Mouse (Mus musculus) kidney, embryonic 14.5 days (tissue): ENCODE results near the gene Rbm14. TPM values are rescaled to one million over a fixed set of nuclear protein-coding genes. Genes with fewer than 3 reads are reported as not detected.

Experiments
- ATAC-seq: fragments of 200-750 bp; cut with Nextera tagmentation; 2 replicates; pipeline ENCODE4 v1.8.0; 2017; ENCODE audit warnings: moderate number of reproducible peaks, mild to moderate bottlenecking, moderate TSS enrichment, moderate library complexity; ENCODE audit not compliant: low FRiP score, low TSS enrichment
- H3K27ac ChIP-seq: fragments of 300-500 bp; sonication (generic); 2 replicates; pipeline ENCODE4 v1.5.1; 2014; ENCODE audit warnings: low read depth, mild to moderate bottlenecking, low read length, moderate library complexity, mixed read lengths
- H3K27me3 ChIP-seq: fragments of 300-500 bp; sonication (generic); 2 replicates; pipeline ENCODE4 v1.6.1; 2014; ENCODE audit warnings: mild to moderate bottlenecking, low read length; ENCODE audit not compliant: control insufficient read depth, insufficient read depth
- H3K36me3 ChIP-seq: fragments of 300-500 bp; sonication (generic); 2 replicates; pipeline ENCODE4 v1.6.1; 2014; ENCODE audit warnings: low read length, mixed read lengths; ENCODE audit not compliant: control insufficient read depth, insufficient read depth
- H3K4me1 ChIP-seq: fragments of 300-500 bp; sonication (generic); 2 replicates; pipeline ENCODE4 v1.6.1; 2014; ENCODE audit warnings: low read length, mixed read lengths; ENCODE audit not compliant: control insufficient read depth, insufficient read depth
- H3K4me2 ChIP-seq: fragments of 300-500 bp; sonication (generic); replicated peaks from 2 replicates; pipeline ENCODE4 v1.6.1; 2014; ENCODE audit warnings: low read depth, mild to moderate bottlenecking, low read length
- H3K4me3 ChIP-seq: fragments of 300-500 bp; sonication (generic); 2 replicates; pipeline ENCODE4 v1.5.1; 2014; ENCODE audit warnings: mild to moderate bottlenecking, low read length
- H3K9ac ChIP-seq: fragments of 300-500 bp; sonication (generic); 2 replicates; pipeline ENCODE4 v1.6.1; 2014; ENCODE audit warnings: low read depth, mild to moderate bottlenecking, low read length, moderate library complexity
- H3K9me3 ChIP-seq: fragments of 300-500 bp; sonication (generic); 2 replicates; pipeline ENCODE4 v1.6.1; 2016; ENCODE audit warnings: low read length; ENCODE audit not compliant: control insufficient read depth
- WGBS: fragments of 180-500 bp; shearing (Covaris S2); extraction: QIAGEN DNeasy Blood & Tissue Kit; methylation state at CpG from one replicate; pipeline ENCODE4 v1.1.7; 2014; 5-methylcytosine and 5-hydroxymethylcytosine counted together
- polyA plus RNA-seq: library from polyadenylated mRNA; unstranded; fragments of >200 nt; fragmentation: Nextera tagmentation; extraction: Ambion mirVana; gene quantifications from 2 replicates; pipeline ENCODE4 v1.2.1, GENCODE M21; 2014

Gene Rbm14
- polyA plus RNA-seq, result 71.4 and 102 TPM in 2 replicates

- no peaks in the 10 kb centered on the region for H3K9me3 ChIP-seq
- H3K36me3 ChIP-seq, result no peaks in the 10 kb centered on the region
- peak within 1 kb of the TSS; percentile 90 for H3K9ac ChIP-seq
- peak; percentile 99 for ATAC-seq
- peaks cover 21% of the 10 kb centered on the region for H3K4me1 ChIP-seq
- peak within 1 kb of the TSS; percentile 77 for H3K4me2 ChIP-seq
- H3K27me3 ChIP-seq, result no peaks in the 10 kb centered on the region
- H3K4me3 ChIP-seq, result peak within 1 kb of the TSS; percentile 96
- under 1% methylated on average over 82 of the region's 83 CpGs for WGBS
- peak within 1 kb of the TSS; percentile 94 for H3K27ac ChIP-seq
Measured at GRCm38 (mm10) chr19:4811063-4811908, at the start of gene Rbm14, which contains the start of gene Gm21992. Gene Rbm14, minus strand, starts transcription at chr19:4811634. Gene Gm21992, minus strand, starts transcription at chr19:4811612.

GRCm38 (mm10) chr19:4859081-4859480, 47.6 kb upstream of the Rbm14 start:
- no peak for ATAC-seq
- H3K27ac ChIP-seq, result no peak overlapping the region

GRCm38 (mm10) chr19:4855951-4856350, 44.5 kb upstream of the Rbm14 start:
- peak overlapping the region; percentile 82; the same call in 1 of the 2 replicates for H3K4me2 ChIP-seq
- 77% methylated on average over 4 of the region's 4 CpGs for WGBS

More at GRCm38 (mm10) chr19:4859081-4859480, 47.6 kb upstream of the Rbm14 start:
- Histone ChIP-seq H3K36me3 (no peaks in the 10 kb centered on the region), H3K27me3 (no peaks in the 10 kb centered on the region), H3K9ac (no peak overlapping the region), H3K4me1 (peaks cover 3% of the 10 kb centered on the region; the same call in 1 of the 2 replicates), H3K4me3 (no peak overlapping the region), H3K4me2 (no peak overlapping the region), H3K9me3 (no peaks in the 10 kb centered on the region)
- WGBS, result 65% methylated on average over 6 of the region's 6 CpGs

GRCm38 (mm10) chr19:4855470-4855820, 44.0 kb upstream of the Rbm14 start:
- Histone ChIP-seq H3K9me3 (no peaks in the 10 kb centered on the region), H3K27me3 (no peaks in the 10 kb centered on the region), H3K27ac (no peak overlapping the region), H3K4me3 (peak overlapping the region; percentile 51), H3K4me1 (peaks cover 3% of the 10 kb centered on the region; the same call in 1 of the 2 replicates), H3K36me3 (no peaks in the 10 kb centered on the region), H3K9ac (peak overlapping the region; percentile 71), H3K4me2 (peak overlapping the region; percentile 82)
- ATAC-seq, result peak; percentile 71
- WGBS, result 3% methylated on average over 14 of the region's 14 CpGs

More at GRCm38 (mm10) chr19:4855951-4856350, 44.5 kb upstream of the Rbm14 start:
- Histone ChIP-seq H3K27ac (no peak overlapping the region), H3K9me3 (no peaks in the 10 kb centered on the region), H3K36me3 (no peaks in the 10 kb centered on the region), H3K4me1 (peaks cover 3% of the 10 kb centered on the region; the same call in 1 of the 2 replicates), H3K4me3 (peak overlapping the region; percentile 51; the same call in 1 of the 2 replicates), H3K27me3 (no peaks in the 10 kb centered on the region), H3K9ac (no peak overlapping the region)
- ATAC-seq, result no peak

- H3K9me3 ChIP-seq, result no peaks in the 10 kb centered on the region
- H3K27ac ChIP-seq, result no peak within 1 kb of the TSS
- H3K4me1 ChIP-seq, result peaks cover 3% of the 10 kb centered on the region; the same call in 1 of the 2 replicates
- H3K4me2 ChIP-seq, result peak within 1 kb of the TSS; percentile 82
- peak within 1 kb of the TSS; percentile 71 for H3K9ac ChIP-seq
- peak; percentile 92 for ATAC-seq
- H3K36me3 ChIP-seq, result no peaks in the 10 kb centered on the region
- WGBS, result 3% methylated on average over 45 of the region's 45 CpGs
- H3K27me3 ChIP-seq, result no peaks in the 10 kb centered on the region
- peak within 1 kb of the TSS; percentile 51 for H3K4me3 ChIP-seq
Measured at GRCm38 (mm10) chr19:4854552-4855469, 43.4 kb upstream of the Rbm14 start, which contains the start of gene Ctsf. Gene Ctsf, plus strand, starts transcription at chr19:4855130.

GRCm38 (mm10) chr19:4850281-4850680, 38.8 kb upstream of the Rbm14 start:
- no peak overlapping the region for H3K4me2 ChIP-seq
- 54% methylated on average over 5 of the region's 5 CpGs for WGBS
- H3K27me3 ChIP-seq, result no peaks in the 10 kb centered on the region
- H3K4me3 ChIP-seq, result no peak overlapping the region
- ATAC-seq, result no peak
- H3K9ac ChIP-seq, result no peak overlapping the region
- peaks cover 3% of the 10 kb centered on the region; the same call in 1 of the 2 replicates for H3K4me1 ChIP-seq
- no peak overlapping the region for H3K27ac ChIP-seq
- H3K36me3 ChIP-seq, result no peaks in the 10 kb centered on the region
- no peaks in the 10 kb centered on the region for H3K9me3 ChIP-seq

- ATAC-seq, result no peak
- Histone ChIP-seq H3K4me1 (peaks cover 3% of the 10 kb centered on the region; the same call in 1 of the 2 replicates), H3K9ac (no peak overlapping the region), H3K9me3 (no peaks in the 10 kb centered on the region), H3K27ac (no peak overlapping the region), H3K4me3 (no peak overlapping the region), H3K4me2 (no peak overlapping the region), H3K27me3 (no peaks in the 10 kb centered on the region), H3K36me3 (no peaks in the 10 kb centered on the region)
- WGBS, result 48% methylated on average over 4 of the region's 4 CpGs
Measured at GRCm38 (mm10) chr19:4849800-4850199, 38.4 kb upstream of the Rbm14 start.

GRCm38 (mm10) chr19:4847490-4847889, 36.1 kb upstream of the Rbm14 start:
- no peaks in the 10 kb centered on the region for H3K36me3 ChIP-seq
- no peak overlapping the region for H3K27ac ChIP-seq
- no peaks in the 10 kb centered on the region for H3K9me3 ChIP-seq
- no peak overlapping the region for H3K4me2 ChIP-seq
- no peaks in the 10 kb centered on the region for H3K27me3 ChIP-seq
- H3K4me3 ChIP-seq, result no peak overlapping the region
- 35% methylated on average over 7 of the region's 7 CpGs for WGBS
- no peak overlapping the region for H3K9ac ChIP-seq
- ATAC-seq, result no peak
- H3K4me1 ChIP-seq, result no peaks in the 10 kb centered on the region
